Mouse (Mus musculus) gastrocnemius, adult 2 months (tissue): ENCODE measurements around the gene Zbtb20. TPM values are rescaled to one million over a fixed set of nuclear protein-coding genes. Genes with fewer than 3 reads are reported as not detected.

Experiments used
- DNase-seq: peaks from one replicate; pipeline ENCODE4 v3.0.0; 2022
- H3K27ac ChIP-seq: fragments of 200-600 bp; 2 replicates; pipeline ENCODE4 v1.8.1; 2022; ENCODE audit warnings: mild to moderate bottlenecking
- H3K4me3 ChIP-seq: fragments of 200-600 bp; 2 replicates; pipeline ENCODE4 v1.8.1; 2022; ENCODE audit warnings: mild to moderate bottlenecking, moderate library complexity
- CTCF ChIP-seq: fragments of 200-600 bp; IDR thresholded peaks from 2 replicates; pipeline ENCODE4 v1.8.1; 2022; ENCODE audit warnings: antibody characterized with exemption, mild to moderate bottlenecking, moderate library complexity
- intact Hi-C: fragments of 180-260 bp; cut with DNase I; formaldehyde crosslinking; loops from one replicate; pipeline ENCODE4 v1.15.1; 2025
- total RNA-seq, 2 experiments: library from RNA; stranded (reverse); gene quantifications; 2 replicates each; pipeline ENCODE4 v1.2.3; 2021

Gene Zbtb20
- total RNA-seq, 2 experiments from 2014 or later: 87.2 to 104 TPM

DNA sequence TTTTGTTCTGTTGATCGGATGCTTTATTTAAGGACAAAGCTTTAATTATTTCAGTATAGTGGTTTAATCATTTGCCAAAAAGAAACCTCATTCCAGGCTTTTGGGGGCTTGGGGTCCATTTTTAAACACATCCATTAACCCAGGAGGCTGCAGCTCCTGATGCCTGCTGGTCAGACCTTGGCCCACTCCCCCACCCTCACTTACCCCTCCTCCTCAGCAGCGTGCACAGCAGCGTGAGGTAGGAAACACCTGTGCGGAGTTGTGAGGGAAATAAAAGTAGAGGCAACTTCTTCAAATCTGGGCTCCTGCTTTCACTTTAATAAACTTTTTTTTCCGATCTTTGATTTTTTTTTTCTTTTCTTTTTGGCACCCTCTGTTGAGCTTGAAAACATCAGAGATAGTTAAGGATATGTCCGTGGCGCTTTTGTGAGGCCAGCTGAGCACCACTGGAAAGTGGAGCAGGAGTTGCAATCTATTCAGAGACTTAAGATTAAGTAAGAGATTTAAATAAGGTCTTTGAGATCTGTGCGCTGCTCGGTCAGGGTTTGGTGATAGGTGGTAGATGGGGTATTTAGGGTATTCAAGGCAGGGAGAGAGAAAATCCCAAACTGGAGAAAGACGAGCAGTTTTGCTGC, 631.2 kb downstream of the Zbtb20 start:
- no peak for TF ChIP-seq CTCF
- intact Hi-C loops: loop anchor here (5.0 kb wide), 2 partner anchors 65 to 85 kb away; no protein-coding TSS in a partner anchor
- peak overlapping the region; percentile 84 for H3K27ac ChIP-seq
- DNase-seq: no peak
- H3K4me3 ChIP-seq: peak overlapping the region; percentile 67

DNA sequence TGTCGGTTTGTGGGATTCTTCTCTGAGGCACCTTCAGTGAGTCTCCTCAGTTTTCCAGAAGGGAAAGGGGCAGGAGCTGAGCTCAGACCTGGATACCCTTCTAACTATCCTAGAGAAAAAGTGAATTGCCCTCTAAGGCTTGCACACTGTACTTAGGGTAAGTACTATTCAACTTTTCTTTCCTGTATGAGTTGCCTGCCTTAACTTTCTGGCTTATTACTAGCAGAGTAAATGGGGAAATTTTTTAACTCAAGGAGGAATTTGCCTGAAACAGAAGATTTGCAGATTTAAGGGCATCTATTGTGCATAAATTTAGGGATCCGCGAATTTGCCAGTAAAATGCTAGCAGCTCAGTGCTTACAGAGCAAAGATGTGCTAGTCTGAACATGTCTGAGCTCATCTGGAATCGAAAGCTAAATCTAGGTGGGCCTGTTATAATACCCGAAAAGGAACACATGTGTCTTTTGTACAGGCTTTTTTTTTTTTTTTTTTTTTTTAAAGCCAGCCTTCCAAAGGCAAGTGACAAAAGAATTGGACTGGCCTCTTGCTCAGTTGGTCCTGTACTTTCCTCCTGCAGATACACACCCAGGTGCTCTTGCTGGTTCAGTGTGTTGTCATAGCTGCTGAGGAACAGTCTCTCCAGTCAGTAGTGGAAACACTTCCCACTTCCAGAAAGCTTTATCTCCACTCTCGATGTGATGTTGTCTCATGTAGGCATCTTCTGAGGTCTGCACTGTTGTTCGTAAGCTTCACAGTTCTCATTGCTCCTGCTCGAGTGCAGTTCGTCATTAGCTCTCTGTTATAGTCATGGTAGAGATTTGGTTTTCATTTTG, 632.7 kb downstream of the Zbtb20 start:
- H3K4me3 ChIP-seq: peak overlapping the region; percentile 67
- no peak for DNase-seq
- TF ChIP-seq CTCF: no peak
- intact Hi-C loops: loop anchor here (5.0 kb wide), 2 partner anchors 64 to 84 kb away; no protein-coding TSS in a partner anchor
- H3K27ac ChIP-seq: peak overlapping the region; percentile 84

DNA sequence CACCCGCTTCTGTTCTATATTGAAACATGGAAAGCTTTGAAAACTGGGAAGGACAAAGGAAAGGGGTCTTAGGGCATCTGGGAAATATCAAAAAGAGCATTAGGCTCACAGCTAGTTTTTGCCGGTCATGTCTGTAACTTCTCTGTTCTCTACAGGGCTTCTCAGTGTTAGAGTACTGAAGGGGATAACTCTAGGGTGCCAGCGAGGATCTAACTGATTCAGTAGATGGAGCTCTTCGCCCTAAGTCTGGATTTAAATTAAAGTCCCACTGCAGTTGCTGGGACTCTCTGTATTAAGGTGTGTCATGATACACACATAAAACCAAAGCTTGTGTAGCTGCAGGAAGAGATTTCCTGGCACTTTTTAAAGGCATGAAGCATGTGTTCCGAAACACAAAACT, 634.8 kb downstream of the Zbtb20 start:
- Histone ChIP-seq H3K27ac (peak overlapping the region; percentile 76), H3K4me3 (no peak overlapping the region)
- intact Hi-C loops: no loop called here
- DNase-seq: no peak
- peak; percentile 42; the same call in 1 of the 2 replicates for TF ChIP-seq CTCF

DNA sequence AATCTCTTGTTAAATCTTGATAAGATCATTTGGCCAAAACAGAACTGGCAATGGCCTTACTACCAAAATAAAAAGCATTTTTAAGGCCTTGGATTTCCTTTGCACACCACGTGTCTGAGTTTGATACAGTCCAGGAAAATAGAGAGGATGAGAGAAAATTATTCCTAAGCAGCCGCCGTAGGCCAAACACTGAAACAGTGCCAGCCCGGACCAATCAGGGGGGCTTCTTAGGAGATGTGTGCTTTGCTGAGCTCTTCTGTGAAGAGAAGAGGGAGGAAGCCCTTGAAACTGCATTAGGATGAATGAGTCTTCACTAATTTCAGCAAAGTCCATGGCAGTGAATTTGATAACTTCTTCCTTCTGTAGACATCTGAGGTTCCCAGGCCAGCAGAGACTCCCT, 635.9 kb downstream of the Zbtb20 start:
- DNase-seq: no peak
- Histone ChIP-seq H3K4me3 (no peak overlapping the region), H3K27ac (peak overlapping the region; percentile 76)
- intact Hi-C loops: no loop called here
- no peak for TF ChIP-seq CTCF

DNA sequence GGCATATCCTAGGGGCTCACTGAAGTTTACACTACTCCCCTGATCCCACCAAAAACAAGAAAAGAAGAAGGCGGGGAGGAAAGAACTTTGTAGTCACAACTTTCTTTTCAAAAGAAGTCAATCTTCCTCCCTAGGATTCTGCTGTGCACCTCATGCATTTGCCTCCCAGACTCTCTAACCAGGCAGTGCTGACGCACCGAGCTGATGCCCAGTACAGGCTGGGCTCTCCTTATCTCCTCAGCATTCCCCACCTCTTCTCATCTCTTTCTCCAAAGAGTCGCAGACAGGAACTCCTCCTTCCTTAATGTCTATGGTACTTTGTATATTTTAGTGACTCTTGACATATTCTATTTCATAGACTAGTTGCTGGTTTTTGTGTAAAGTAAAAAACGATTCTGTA, 638.3 kb downstream of the Zbtb20 start:
- Histone ChIP-seq H3K4me3 (no peak overlapping the region), H3K27ac (peak overlapping the region; percentile 2; the same call in 1 of the 2 replicates)
- intact Hi-C loops: loop anchor here (2.0 kb wide), 1 partner anchor 13 kb away; no protein-coding TSS in a partner anchor
- no peak for TF ChIP-seq CTCF
- DNase-seq: no peak

DNA sequence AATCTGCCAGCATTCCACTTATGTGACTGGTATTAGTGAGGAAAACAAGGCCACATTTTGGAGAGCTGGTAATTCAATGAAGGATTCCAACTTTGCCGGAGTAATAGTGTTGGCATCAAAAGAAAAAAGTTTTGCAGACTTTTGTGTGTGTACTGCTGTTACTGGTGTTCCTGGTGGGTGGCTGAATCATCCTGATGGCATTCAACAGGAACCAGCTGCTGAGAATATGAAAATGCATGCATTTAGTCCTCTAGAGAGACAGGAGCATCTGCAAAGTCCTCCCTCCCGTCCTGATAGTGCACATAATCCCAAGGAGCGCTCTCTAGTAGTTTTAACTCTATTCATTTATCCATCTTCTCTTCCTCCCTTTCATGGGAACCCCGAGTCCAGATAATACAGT, 639.9 kb downstream of the Zbtb20 start:
- Histone ChIP-seq H3K27ac (peak overlapping the region; percentile 75), H3K4me3 (peak overlapping the region; percentile 51)
- no peak for DNase-seq
- intact Hi-C loops: loop anchor here (2.0 kb wide), 1 partner anchor 15 kb away; no protein-coding TSS in a partner anchor
- no peak for TF ChIP-seq CTCF

DNA sequence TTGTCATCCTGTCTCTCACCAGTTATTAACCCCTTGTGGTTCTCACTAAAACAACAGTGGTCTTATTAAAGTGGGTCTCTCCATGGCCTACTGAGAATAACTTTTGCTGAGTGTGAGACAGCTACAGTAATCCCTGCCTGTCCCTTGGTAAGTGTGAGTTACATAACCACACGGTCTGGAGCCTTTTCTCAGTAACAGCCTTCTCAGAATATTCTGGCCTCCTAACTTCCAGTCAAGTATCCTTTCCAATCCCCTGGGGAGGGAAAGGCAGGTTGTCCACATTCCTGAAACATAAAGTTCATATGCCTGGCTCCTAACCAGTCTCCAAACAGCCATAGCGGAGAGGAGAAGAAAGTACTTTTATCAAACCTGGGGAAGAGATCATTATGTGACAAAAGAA, 644.6 kb downstream of the Zbtb20 start:
- Histone ChIP-seq H3K4me3 (0 out of 2 replicates have a peak overlapping the region, but pooled peaks have one; percentile 5), H3K27ac (peak overlapping the region; percentile 57)
- TF ChIP-seq CTCF: no peak
- DNase-seq: no peak
- intact Hi-C loops: no loop called here

DNA sequence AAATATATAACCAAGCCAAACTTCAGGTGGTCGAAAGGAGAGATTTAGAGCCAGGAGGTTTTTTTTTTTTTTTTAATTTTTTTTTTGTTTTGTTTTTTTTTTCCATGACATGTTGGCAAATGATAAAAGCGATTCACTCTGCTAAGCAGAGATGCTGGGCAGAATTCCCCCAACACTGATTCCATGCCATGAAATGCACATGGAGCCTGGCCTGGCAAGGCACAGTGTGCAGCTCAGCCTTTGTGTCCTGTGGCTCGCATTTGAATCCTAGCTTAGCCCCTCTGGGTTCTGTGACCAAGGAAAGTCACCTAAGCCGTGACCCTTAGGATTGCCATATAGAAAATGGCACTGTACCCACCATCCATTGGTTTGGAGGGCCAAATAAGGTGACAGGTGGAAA, 646.8 kb downstream of the Zbtb20 start:
- H3K4me3 ChIP-seq: no peak overlapping the region
- intact Hi-C loops: no loop called here
- TF ChIP-seq CTCF: no peak
- DNase-seq: no peak
- peak overlapping the region; percentile 36; the same call in 1 of the 2 replicates for H3K27ac ChIP-seq

DNA sequence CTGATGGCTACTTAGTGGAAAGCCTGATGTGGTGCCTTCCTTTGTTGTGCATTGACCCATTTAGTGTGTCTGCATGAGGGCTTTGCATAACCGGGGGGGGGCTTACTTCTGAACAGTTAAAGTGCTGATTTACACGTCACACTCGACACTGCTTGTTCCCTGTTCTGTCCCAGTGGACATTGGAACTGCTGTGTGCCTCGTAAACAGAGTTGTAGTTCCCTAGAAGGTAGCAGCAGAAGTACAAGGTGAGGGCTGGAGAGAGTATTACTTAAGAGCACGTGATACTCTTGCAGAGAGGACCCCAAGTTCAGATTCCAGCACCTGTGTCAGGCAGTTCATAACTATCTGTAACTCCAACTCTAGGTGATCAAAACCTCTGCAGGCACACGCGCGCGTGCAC, 648.5 kb downstream of the Zbtb20 start:
- intact Hi-C loops: no loop called here
- Histone ChIP-seq H3K27ac (no peak overlapping the region; the same call in 1 of the 2 replicates), H3K4me3 (no peak overlapping the region)
- DNase-seq: no peak
- TF ChIP-seq CTCF: no peak

DNA sequence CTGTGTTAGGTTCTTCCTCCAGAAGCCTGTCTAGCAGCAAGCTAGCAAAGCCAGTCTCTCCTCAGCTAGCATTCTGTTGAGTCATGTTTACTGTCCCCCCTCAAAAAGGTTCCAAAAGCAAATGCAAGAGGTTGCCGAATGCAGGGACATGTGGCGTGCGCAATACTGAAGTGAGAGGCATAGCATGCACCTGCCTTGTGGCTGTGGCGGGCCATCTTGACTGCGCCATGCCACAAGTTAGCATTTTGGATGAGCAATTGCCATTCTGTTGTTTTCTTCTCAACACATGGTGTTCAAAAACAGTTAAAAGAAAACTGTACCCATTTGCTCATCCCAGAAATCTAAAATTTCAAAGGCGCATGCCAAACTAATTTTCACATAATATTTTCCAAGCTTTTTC, 649.9 kb downstream of the Zbtb20 start:
- intact Hi-C loops: no loop called here
- Histone ChIP-seq H3K27ac (peak overlapping the region; percentile 49), H3K4me3 (no peak overlapping the region)
- no peak for DNase-seq
- no peak for TF ChIP-seq CTCF

DNA sequence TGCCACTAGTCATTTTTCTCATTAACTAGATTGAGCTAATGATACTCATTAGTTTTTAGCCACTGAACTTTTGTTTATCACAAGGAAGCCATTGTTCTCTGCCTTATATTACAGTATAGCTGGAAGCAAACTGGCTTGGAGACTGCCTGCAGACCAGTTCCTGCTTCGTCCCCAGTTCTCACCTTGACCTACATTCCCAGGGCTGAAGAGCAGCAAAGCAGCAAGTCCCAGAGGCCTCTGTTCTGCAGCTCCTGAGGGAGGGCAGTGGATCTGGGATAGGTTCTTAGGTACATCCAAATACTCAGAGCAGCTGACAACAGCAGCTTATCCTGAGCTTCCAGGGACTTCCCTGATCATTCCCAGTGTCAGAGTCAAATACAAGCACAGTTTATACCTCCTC, 652.6 kb downstream of the Zbtb20 start:
- Histone ChIP-seq H3K4me3 (no peak overlapping the region), H3K27ac (no peak overlapping the region)
- DNase-seq: no peak
- intact Hi-C loops: no loop called here
- TF ChIP-seq CTCF: no peak

DNA sequence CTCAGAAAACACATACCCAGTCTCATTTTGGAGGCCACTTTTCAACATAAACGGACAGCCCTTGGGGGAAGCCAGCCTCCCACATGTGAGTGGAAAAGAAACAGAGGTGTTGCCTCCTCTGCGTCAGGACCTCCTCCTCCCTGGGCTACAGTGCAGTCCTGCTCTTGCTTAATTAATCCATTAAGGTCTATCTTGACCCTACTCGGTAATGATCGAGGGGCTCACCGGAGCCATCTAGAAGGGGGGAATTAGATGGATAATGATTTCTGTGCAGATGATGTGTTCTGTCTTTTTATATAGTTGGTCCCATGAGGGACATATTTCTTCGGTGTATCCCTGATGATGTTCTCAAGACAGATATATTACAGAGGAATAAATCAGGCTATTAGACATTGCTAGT, 655.6 kb downstream of the Zbtb20 start:
- TF ChIP-seq CTCF: no peak
- intact Hi-C loops: no loop called here
- Histone ChIP-seq H3K27ac (no peak overlapping the region), H3K4me3 (no peak overlapping the region)
- no peak for DNase-seq

DNA sequence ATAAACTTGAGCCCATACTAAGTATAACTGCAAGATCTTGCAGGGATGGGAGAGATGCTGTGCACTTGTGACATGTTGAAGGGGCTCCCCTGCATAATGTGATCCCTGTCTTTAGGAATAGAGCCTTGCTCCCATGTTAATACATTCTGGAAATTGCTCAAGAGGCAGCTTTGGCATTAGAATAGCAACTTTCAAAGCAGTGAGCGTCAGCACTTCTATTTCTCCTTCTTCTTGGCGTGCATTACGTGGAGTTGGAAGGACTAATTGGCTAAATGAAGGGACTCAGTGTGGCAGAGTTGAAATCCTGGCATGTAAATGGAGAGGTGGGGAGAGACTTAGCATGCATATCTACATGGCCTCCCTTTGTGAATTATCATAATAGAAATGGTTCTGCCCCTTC, 658.4 kb downstream of the Zbtb20 start:
- no peak for DNase-seq
- Histone ChIP-seq H3K27ac (peak overlapping the region; percentile 66), H3K4me3 (no peak overlapping the region)
- no peak for TF ChIP-seq CTCF
- intact Hi-C loops: no loop called here
